Mouse (Mus musculus) cortical plate, adult 2 months (tissue): ENCODE results near the gene Rundc1. TPM values are rescaled to one million over a fixed set of nuclear protein-coding genes. Genes with fewer than 3 reads are reported as not detected.

Experiments
- H3K27ac ChIP-seq: fragments of 200-500 bp; 2 replicates; pipeline ENCODE4 v1.5.1; 2012; ENCODE audit warnings: low read length, control low read depth, inconsistent platforms; ENCODE audit not compliant: insufficient read depth
- H3K4me1 ChIP-seq: fragments of 200-500 bp; 2 replicates; pipeline ENCODE4 v1.6.1; 2011; ENCODE audit warnings: low read length; ENCODE audit not compliant: control insufficient read depth, insufficient read depth
- H3K4me3 ChIP-seq: fragments of 200-500 bp; 2 replicates; pipeline ENCODE4 v1.5.1; 2011; ENCODE audit warnings: mild to moderate bottlenecking, low read length, control low read depth; ENCODE audit not compliant: insufficient read depth
- CTCF ChIP-seq: fragments of 200-500 bp; IDR thresholded peaks from 2 replicates; pipeline ENCODE4 v1.5.1; 2011; ENCODE audit warnings: mild to moderate bottlenecking, control low read depth, low read length; ENCODE audit not compliant: insufficient read depth; ENCODE audit errors: extremely low read depth
- POLR2A ChIP-seq: fragments of 200-500 bp; IDR thresholded peaks from 2 replicates; pipeline ENCODE4 v1.6.1; 2011; ENCODE audit warnings: mild to moderate bottlenecking, low read length, control low read depth; ENCODE audit not compliant: insufficient read depth; ENCODE audit errors: extremely low read depth
- polyA plus RNA-seq: library from polyadenylated mRNA; depleted of rRNA; stranded (reverse); fragments of >200 nt; gene quantifications from 2 replicates; pipeline ENCODE4 v1.2.3, GENCODE M21; 2012

The Rundc1 gene
- polyA plus RNA-seq, 1 experiment: 38.8 TPM

DNA sequence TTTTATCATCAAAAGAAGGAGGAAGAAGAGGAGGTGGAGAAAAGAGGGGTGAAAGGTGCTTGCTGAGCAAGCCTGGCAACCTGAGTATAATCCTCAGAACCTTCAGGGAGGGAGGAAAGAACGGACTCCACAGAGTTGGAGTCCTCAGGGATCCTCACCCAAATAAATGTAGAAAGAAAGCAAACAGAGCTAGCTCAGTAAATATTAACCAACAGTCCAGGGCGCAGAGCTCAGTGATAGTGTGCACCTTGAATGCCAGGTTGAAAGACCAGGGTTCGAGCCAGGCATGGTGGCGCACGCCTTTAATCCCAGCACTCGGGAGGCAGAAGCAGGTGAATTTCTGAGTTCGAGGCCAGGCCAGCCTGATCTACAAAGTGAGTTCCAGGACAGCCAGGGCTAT is 30.7 kb downstream of the Rundc1 start:
- TF ChIP-seq POLR2A (no peak), CTCF (no peak)
- H3K27ac ChIP-seq: no peak overlapping the region
- H3K4me3 ChIP-seq: no peak overlapping the region
- no peaks in the 10 kb centered on the region for H3K4me1 ChIP-seq

DNA sequence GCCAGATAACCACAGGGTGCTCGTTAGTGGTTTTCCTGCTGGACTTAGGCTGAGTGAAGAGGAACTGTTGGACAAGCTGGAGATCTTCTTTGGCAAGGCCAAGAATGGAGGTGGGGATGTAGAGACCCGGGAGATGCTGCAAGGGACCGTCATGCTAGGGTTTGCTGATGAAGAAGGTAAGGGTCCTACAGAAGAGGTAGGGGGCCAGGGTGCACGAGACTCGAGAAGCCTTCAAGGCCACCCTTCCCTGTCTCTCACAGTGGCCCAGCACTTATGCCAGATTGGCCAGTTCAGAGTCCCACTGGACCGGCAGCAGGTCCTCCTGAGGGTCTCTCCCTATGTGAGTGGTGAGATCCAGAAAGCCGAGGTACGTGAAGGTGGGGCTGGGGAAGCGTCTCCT is 32.7 kb downstream of the Rundc1 start:
- no peak for TF ChIP-seq POLR2A
- no peak for TF ChIP-seq CTCF
- no peak overlapping the region for H3K4me3 ChIP-seq
- H3K4me1 ChIP-seq: peaks cover 4% of the 10 kb centered on the region; the same call in 1 of the 2 replicates

DNA sequence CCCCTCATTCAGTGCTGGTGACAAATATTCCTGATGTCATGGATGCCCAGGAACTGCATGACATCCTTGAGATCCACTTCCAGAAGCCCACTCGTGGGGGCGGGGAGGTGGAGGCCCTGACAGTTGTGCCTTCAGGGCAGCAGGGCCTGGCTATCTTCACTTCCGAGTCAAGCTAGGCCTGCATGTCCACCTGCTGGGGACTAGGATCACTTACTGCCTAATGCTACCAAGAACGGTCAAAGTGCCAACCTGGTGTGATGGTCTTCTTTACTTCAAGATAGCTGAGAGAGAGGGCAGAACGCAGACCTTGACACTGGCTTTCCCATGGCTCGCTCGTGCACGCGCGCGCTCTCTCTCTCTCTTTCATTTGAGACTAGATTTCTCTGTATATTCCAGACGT is 33.3 kb downstream of the Rundc1 start:
- TF ChIP-seq POLR2A (no peak), CTCF (no peak)

More for the DNA sequence above, 32.7 kb downstream of the Rundc1 start:
- H3K27ac ChIP-seq: no peak overlapping the region

DNA sequence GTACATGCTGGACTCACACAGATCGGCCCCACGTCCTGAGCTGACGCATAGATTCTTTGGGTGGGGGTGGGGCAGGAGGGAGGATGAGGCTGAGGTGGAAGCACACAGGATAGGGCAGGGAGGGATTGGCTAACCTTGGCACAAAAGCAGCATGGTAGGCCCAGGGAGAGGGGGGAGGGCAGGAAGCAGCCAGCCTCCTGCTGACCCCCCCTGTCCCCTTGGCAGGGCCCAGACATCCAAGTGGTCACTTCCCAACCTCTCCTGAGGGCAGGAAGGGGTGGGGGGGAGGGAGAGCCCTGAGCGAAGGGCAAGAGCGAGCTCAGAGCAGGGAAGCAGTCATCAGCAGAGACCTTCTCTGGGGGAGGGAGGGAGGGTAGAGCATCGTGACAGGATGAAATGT is 34.8 kb downstream of the Rundc1 start:
- H3K4me1 ChIP-seq: peaks cover 4% of the 10 kb centered on the region; the same call in 1 of the 2 replicates
- H3K4me3 ChIP-seq: no peak overlapping the region
- H3K27ac ChIP-seq: no peak overlapping the region
- no peak for TF ChIP-seq POLR2A
- no peak for TF ChIP-seq CTCF

More for the DNA sequence above, 33.3 kb downstream of the Rundc1 start:
- no peak overlapping the region for H3K27ac ChIP-seq
- H3K4me1 ChIP-seq: peaks cover 4% of the 10 kb centered on the region; the same call in 1 of the 2 replicates
- H3K4me3 ChIP-seq: no peak overlapping the region

DNA sequence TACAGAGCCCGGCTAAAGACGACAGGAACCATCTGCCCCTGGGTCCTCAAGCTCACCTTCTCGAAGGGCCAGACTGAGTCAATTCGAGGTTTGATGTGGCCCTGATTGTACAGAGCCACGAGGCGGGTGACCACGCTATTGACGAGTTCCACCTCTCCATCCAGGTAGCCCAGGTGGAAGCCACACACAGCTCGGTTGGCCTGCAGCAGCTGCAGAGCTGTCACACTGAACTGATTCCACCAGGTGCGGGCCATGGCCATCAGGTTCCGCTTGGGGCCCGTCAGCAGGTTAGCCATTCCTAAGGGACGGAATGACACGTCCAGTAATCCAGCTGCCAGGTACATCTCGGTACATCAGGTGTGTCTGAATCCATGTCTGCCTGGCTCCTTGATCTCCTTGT is 35.4 kb downstream of the Rundc1 start:
- Histone ChIP-seq H3K4me1 (peaks cover 4% of the 10 kb centered on the region; the same call in 1 of the 2 replicates), H3K4me3 (no peak overlapping the region), H3K27ac (no peak overlapping the region)
- TF ChIP-seq CTCF (no peak), POLR2A (no peak)

DNA sequence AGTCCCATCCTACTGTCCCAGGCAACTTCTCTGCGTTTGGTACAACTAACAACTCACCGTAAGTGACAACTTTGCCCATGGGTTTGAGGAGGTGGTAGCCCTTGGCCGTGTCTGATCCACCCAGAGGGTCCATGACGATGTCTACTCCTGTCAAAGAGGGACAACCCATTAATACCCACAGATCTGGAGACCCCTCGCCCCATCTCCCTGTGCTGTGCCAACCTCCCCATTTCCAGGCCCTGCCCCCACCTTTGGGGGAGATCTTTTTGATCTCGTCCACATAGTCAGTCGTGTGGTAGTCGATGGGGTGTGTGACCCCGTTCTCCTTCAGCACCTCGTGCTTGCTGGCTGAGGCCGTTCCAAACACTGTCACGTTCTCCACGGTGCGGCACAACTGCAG is 37.3 kb downstream of the Rundc1 start:
- no peak overlapping the region for H3K27ac ChIP-seq
- H3K4me1 ChIP-seq: peaks cover 4% of the 10 kb centered on the region; the same call in 1 of the 2 replicates
- TF ChIP-seq CTCF (no peak), POLR2A (no peak)
- H3K4me3 ChIP-seq: no peak overlapping the region

DNA sequence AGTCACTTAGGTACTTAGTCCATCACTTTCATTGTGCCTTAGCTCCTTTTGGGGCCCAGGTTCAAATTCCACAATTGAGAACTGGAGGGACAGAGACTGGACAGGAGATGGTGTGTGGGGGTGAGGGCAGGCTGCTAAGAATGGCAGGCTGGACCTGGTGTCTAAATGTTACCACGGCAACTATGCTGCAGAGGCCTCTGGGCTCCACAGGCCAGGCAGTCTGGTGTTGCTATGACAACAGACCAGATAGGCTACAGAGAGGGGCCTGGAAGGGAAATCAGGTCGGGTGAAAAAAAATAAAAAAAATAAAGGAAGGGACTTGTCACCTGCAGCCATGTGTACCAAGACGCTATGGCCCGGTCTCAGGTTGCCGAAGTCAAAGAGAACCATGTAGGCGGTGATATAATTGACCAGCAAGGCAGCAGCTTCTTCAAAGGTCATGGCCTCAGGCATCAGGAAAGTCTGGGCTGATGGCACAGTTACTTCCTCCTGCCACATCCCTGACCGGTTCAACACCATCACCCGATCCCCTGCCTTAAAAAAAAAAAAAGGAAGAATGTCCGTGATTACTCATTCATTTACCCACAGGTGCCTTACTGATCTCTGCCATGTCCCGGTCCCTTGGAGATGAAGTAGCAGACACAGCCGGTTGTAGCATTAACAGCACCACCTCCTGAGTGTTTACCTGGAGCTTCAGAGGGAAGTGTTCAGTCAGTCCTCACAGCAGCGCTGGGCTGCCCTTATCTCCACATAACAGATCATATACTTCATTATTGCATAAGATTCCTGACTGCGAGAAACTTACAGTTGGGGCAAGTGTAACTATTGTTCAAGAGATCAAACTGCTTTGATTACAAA is 37.9 kb downstream of the Rundc1 start:
- TF ChIP-seq POLR2A (no peak), CTCF (no peak)
- Histone ChIP-seq H3K4me1 (peaks cover 4% of the 10 kb centered on the region; the same call in 1 of the 2 replicates), H3K4me3 (no peak overlapping the region), H3K27ac (no peak overlapping the region)

DNA sequence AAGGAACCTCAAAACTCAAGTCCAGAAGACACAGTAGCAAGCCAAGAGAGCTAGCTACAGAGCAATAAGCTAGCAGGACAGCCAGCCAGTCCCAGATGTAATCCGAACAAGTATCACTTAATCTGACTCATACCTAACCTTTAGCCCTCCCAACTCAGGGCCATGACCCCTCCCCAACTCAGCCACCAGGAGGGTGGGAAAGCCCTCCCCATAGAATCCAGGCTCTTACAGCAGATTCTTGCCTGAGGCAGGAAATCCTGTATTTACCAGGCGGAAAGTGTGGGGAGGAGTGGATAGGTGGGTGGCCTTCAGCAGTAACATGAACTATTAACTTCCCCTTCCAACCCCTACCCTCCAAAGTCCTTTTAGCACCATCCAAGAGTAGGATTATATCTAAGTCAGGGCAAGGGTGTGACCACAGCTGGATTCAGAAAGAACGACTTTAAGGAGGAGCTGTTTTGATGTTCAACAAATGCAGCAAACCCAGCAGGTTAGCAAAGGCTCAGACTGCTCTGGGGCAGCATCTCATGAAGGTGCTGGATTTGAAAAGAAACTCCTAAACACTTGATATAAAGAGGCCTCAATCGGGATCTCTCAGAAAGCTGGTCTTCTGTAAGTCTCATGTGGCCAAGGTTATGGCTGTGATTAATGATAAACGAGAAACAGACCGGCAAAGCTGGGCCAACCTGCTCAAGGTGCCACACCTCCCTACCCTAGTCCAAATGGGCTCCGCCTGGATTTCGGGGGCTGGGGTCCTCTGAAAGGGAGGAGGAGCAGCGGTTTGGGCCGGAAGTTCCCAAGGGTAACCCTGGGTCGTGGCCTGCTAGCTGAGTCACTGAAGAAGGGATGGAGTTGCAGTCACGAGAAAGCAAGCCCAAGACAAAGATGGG is 39.6 kb downstream of the Rundc1 start, which contains the start of gene Rnd2:
Rnd2 (plus strand) TSS at position 789 of the 890 bp plus-strand sequence.
- Histone ChIP-seq H3K4me3 (peak within 1 kb of the TSS; percentile 66), H3K27ac (peak within 1 kb of the TSS; percentile 68), H3K4me1 (peaks cover 4% of the 10 kb centered on the region; the same call in 1 of the 2 replicates)
- TF ChIP-seq POLR2A (no peak), CTCF (no peak)
